Mouse (Mus musculus) kidney, adult 2 months (tissue): ENCODE measurements at regions not wholly inside any gene's neighbourhood (a gene's known extent, or its start where the extent isn't known, plus 50 kb on each side); places are given as distances from the start of the nearest gene placed in this dataset.

Experiments
- DNase-seq: peaks from one replicate; pipeline ENCODE4 v3.0.0; 2021
- H3K27ac ChIP-seq: fragments of 200-500 bp; 2 replicates; pipeline ENCODE4 v1.5.1; 2012; ENCODE audit warnings: low read depth, low read length, control low read depth, inconsistent platforms; ENCODE audit not compliant: insufficient read depth
- H3K27me3 ChIP-seq: fragments of 200-500 bp; replicated peaks from 2 replicates; pipeline ENCODE4 v1.6.1; 2012; ENCODE audit warnings: mild to moderate bottlenecking, moderate library complexity, low read length, inconsistent platforms; ENCODE audit not compliant: control insufficient read depth, insufficient read depth
- H3K36me3 ChIP-seq: fragments of 200-500 bp; 2 replicates; pipeline ENCODE4 v1.6.1; 2012; ENCODE audit warnings: mild to moderate bottlenecking, moderate library complexity, low read length, inconsistent platforms; ENCODE audit not compliant: control insufficient read depth, insufficient read depth
- H3K4me1 ChIP-seq: fragments of 200-500 bp; 2 replicates; pipeline ENCODE4 v1.6.1; 2011; ENCODE audit warnings: low read length; ENCODE audit not compliant: control insufficient read depth, insufficient read depth
- H3K4me3 ChIP-seq: fragments of 200-500 bp; 2 replicates; pipeline ENCODE4 v1.5.1; 2011; ENCODE audit warnings: mild to moderate bottlenecking, low read depth, low read length, control low read depth; ENCODE audit not compliant: insufficient read depth
- CTCF ChIP-seq: fragments of 200-500 bp; conservative IDR thresholded peaks from 2 replicates; pipeline ENCODE4 v1.5.1; 2011; ENCODE audit warnings: low read depth, mild to moderate bottlenecking, control low read depth, low read length, moderate library complexity, mixed read lengths; ENCODE audit not compliant: insufficient read depth, insufficient read length
- POLR2A ChIP-seq: fragments of 200-500 bp; IDR thresholded peaks from one replicate; pipeline ENCODE4 v1.6.1; 2011; ENCODE audit warnings: low read depth, low read length, control low read depth
- WGBS: fragments of 180-500 bp; shearing (Covaris S2); methylation state at CpG from one replicate; pipeline ENCODE4 v1.1.7; 2018; 5-methylcytosine and 5-hydroxymethylcytosine counted together

DNA sequence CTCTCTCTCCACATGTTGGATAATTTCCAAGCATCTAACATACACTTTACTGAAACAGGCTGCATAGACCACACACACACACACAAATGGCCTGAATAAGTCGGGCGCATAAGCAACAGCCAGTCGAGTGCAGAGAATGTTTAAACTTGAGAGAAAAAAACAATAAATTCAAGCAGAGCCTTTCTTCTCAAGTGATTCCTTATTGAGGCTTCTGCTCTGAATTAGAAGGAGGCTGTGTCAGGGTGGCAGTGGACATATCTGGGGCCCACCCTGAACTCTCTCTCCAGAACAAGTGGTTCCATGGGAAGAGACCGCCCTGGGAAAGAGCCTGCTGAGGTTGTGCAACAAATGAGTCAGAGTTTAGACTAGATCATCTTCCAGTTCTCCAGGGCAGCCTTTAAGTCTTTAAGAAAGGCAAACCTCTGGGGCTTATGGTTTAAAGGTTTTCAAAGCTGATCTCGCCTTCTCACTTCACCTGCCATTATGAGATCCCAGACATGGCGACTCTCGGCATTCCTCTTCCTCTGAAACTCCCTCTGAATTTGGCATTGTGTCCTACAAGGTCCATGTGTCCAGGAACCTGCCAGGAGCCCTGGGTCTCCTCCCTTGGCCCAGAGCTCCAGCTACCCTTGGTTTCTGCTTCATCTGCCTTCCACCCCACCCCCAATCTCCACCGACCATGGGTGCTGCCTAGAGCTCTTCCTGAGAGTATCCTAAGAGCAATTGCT is 445.3 kb downstream of the Wdr11 start:
- no peak overlapping the region for H3K27ac ChIP-seq
- TF ChIP-seq POLR2A: no peak
- TF ChIP-seq CTCF: no peak

DNA sequence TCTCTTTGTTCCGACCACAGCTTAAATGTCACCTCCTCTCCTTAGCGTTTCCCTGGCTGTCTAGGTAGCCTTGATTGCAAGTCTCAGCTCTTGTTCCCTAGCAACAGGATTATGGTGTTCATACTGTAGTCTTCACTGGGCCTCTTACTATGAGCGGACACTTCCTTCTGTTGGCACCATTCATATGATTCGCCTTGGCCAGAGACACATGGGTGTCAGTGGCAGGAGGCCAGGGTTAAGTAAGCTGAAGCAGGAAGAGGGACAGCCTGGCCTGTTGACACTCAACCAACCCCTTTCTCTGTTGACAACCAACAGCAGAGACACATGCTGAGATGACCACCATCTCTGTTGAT is 445.9 kb downstream of the Wdr11 start:
- H3K36me3 ChIP-seq: no peaks in the 10 kb centered on the region
- H3K27me3 ChIP-seq: no peaks in the 10 kb centered on the region
- no peaks in the 10 kb centered on the region for H3K4me1 ChIP-seq
- 85% methylated on average over 4 of the region's 4 CpGs for WGBS
- TF ChIP-seq CTCF (no peak), POLR2A (no peak)
- no peak overlapping the region for H3K27ac ChIP-seq
- DNase-seq: no peak
- H3K4me3 ChIP-seq: no peak overlapping the region

More for the DNA sequence above, 445.3 kb downstream of the Wdr11 start:
- Histone ChIP-seq H3K27me3 (no peaks in the 10 kb centered on the region), H3K4me1 (no peaks in the 10 kb centered on the region), H3K36me3 (no peaks in the 10 kb centered on the region), H3K4me3 (no peak overlapping the region)
- no peak for DNase-seq
- 84% methylated on average over 8 of the region's 8 CpGs for WGBS

DNA sequence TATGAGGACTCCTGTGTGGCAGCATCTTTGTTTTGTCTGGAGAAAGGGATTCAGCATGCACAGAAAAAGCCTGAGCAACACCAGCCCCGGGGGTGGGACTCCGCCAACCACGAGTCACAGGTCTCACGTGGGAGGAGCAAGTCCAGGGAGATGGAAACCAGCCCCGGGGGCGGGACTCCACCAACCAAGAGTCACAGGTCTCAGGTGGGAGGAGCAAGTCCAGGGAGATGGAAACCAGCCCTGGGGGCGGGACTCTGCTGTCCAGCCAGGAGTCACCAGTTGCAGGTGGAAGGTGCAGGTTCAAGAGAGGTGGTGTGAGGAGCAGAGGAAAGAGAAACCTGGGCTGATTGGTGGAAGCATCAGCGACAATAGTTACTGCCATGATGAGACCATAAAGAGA is 448.9 kb downstream of the Wdr11 start:
- no peak overlapping the region for H3K4me3 ChIP-seq
- H3K27ac ChIP-seq: no peak overlapping the region
- TF ChIP-seq POLR2A (no peak), CTCF (no peak)
- WGBS: 80% methylated on average over 8 of the region's 8 CpGs
- DNase-seq: no peak
- 0 out of 2 replicates have a peak, but pooled peaks cover 3% of the 10 kb centered on the region for H3K4me1 ChIP-seq
- no peaks in the 10 kb centered on the region for H3K36me3 ChIP-seq
- H3K27me3 ChIP-seq: no peaks in the 10 kb centered on the region

DNA sequence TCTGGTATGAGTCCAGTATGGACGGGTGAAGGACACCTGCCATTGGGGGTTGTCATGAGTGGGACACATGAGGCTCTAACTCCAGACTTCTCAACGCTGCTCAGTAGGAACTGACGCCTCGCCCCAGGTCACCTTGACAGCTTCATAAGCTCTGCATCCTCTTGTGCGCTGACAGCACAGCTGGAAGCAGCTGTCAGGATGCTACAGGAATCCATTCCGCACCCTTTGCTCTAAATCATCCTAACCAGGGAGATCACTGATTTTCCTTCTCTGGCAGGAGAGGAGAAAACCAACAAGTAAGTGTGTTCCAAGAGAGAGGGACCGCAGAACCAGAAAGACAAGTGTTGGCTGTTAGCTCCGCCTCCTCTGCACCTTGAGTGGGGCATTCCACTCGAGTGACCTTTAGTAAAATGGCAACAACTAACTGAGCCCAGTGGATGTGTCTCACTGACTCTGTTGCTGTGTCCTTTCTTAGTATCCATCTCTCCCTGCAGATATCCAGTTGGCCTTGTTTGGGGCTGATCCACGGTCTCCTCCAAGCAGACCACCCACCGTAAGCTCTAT is 449.8 kb downstream of the Wdr11 start:
- WGBS: 86% methylated on average over 11 of the region's 11 CpGs
- 0 out of 2 replicates have a peak, but pooled peaks cover 3% of the 10 kb centered on the region for H3K4me1 ChIP-seq
- no peak for TF ChIP-seq POLR2A
- TF ChIP-seq CTCF: no peak

DNA sequence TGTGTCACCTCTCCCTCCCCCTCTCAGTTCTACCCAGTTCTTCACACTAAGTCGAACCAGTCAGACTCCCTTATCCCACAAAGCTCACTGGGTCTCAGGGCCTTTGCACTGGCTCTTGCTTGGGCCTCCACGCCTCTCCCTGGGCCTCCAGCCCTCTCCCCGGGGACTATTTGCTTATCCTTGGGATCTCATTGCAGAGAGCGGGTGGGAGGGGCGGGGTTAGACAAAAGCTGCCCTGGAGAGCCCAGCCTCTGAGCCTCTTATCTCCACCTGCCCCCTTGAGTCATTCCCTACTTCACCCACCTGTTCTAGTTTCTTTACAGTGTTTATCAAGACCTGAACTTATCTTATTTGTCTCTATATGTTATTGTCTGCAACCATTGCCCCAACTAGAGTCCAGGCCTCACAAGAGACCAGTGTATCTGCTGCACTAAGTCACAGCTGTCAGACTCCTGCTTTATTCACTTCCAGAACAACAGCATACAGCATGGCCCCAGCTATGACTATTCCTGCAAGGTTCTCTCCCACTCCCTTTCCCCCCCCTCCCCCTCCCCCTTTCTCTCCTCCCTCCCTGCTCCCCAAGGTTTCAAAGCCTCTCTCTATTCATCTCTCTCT is 450.7 kb downstream of the Wdr11 start:
- Histone ChIP-seq H3K27me3 (no peaks in the 10 kb centered on the region), H3K27ac (no peak overlapping the region), H3K36me3 (no peaks in the 10 kb centered on the region), H3K4me1 (0 out of 2 replicates have a peak, but pooled peaks cover 3% of the 10 kb centered on the region), H3K4me3 (no peak overlapping the region)
- TF ChIP-seq CTCF: no peak
- TF ChIP-seq POLR2A: no peak
- 67% methylated on average over 5 of the region's 5 CpGs for WGBS
- no peak for DNase-seq

More for the DNA sequence above, 449.8 kb downstream of the Wdr11 start:
- DNase-seq: no peak
- H3K27me3 ChIP-seq: no peaks in the 10 kb centered on the region
- no peaks in the 10 kb centered on the region for H3K36me3 ChIP-seq
- H3K4me3 ChIP-seq: no peak overlapping the region
- H3K27ac ChIP-seq: no peak overlapping the region

DNA sequence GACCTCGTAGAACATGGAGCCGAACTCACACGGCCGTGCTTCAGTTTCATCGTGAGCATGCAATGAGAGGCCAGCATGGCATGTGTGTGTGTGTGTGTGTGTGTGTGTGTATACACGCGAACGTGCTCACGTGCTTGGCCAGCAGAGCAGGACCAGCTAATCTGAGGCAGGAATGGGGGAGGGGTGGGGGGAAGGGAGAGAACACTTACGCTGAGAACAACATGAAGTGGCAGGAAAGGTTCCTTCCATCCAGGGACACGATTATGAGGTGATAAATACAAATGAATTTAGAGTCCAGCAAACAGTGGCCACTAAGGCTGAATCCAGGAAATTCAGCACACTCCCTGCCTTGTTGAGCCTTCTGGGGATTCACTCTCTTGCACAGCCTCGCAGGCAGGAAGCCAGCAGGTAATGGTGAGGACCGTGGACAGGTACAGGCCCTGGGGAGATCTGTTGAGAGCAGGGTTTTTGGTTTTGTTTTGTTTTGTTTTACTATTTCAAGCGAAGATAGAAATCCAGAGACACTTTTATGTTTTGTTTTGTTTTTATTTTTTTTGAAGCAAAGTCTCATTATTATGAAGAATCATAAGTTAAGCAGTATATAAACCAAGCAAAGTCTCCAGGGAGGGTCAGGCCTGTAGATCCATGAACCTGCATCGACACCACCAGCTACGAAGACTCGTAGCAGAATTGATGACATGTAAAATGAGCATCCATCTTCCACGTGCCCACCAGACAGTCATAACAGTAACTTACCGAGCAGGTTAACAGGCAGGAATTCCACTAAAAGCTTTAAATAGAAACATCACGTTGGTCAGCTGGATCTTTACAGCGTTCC is 452.0 kb downstream of the Wdr11 start:
- peaks cover 5% of the 10 kb centered on the region; the same call in 1 of the 2 replicates for H3K4me1 ChIP-seq
- 50% methylated on average over 21 of the region's 21 CpGs for WGBS
- H3K4me3 ChIP-seq: no peak overlapping the region
- TF ChIP-seq POLR2A (no peak), CTCF (no peak)
- H3K36me3 ChIP-seq: no peaks in the 10 kb centered on the region
- H3K27me3 ChIP-seq: no peaks in the 10 kb centered on the region
- peak; percentile 13 for DNase-seq
- no peak overlapping the region for H3K27ac ChIP-seq
